Mouse (Mus musculus): ENCODE results near the gene Cercam. TPM values are rescaled to one million over a fixed set of nuclear protein-coding genes. Genes with fewer than 3 reads are reported as not detected.
"Not testable (repeated sequence)": the region's sequence is repeated elsewhere in the genome, so short reads cannot be mapped to it uniquely, and the experiment has no call there.

Cercam gene
- total RNA-seq, 4 experiments from 2014 or later: 7.6 to 32.8 (median 18.4) TPM

DNA sequence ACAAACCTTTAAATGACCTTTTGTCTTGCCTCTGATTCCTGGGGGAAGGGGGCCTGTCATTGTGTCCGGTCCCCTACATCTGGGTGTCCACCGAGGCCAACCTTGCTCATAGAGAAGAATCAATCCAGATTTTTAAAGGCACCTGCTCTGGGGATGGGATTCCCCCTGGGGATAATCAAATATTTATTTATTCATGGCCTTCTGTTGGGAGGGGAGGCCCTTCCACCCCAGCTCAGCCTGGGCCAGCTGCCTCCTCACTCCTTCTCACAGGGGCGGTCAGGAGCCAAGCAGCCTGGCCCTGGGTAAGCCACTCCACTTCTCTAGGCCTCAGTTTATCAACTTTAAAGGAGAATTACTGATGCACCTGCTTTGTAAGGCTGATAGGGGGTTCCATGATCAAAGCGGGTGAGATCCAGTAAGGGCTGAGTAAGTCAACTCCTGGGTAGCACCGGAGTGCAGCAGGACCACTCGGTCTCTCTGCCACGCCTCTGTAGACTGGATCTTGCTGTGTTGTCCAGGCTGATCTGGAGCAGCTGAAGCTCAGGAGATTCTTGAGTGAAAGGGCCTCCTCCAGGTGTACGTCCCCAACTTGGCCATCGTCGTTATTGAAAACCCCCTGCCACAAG is 13.3 kb upstream of the Cercam start:
- no peak for DNase-seq

DNA sequence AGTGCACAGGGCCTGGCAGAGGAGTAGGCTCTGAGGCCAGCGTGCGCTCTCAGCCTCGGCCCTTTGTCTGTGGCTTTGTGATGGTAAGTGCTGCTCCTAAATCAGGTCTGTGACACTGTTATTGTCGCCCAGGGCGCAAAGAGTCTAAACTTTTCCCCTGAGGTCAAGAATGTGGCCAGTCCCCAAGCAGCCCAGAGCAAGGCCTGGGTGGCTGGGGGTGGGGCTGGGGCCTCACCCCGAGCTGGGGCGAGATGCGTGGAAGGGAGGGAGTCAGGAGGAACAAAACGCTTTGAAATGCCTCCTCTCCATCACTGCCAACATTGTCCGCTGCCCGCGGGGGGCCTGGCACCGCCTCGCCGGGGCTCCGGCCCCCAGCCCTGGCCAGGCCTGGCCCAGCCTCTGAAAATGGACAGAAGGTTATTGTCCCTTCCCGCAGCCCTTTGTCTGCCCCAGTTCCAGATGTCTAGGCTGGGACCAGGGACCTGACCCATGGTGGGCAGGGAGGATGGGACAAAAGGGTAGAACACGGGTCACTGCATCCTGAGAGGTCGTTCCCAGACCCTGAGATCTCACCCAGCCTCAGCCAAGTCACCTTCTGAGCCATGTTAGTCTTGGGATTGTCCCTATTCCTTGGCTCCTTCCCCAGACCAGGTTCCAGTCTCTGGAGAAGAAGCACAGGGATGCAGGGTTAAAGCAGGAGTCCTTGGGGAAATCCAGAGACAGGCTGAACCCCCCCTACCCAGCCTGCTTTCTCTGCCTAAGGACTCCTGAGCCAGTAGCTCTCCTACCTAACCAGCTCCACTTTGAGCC is 12.3 kb upstream of the Cercam start:
- no peak for DNase-seq

DNA sequence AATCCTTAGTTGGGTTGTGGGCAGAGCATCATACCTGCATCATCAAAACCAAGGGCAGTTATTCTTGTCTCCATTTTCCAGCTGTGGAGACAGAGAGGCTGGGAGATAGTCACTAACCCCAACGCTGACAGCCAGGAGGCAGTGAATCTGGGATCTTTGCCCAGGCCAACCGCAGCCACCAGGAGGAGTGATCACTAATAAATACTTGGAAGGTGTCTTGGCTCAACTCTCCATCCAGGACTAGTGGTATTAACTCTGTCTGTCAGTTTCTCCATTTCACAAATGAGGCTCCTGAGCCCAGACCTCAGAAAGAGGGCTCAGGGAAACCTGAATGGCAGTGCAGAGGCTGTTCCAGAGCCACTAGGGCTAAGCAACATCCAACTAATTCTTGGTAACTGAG is 11.6 kb upstream of the Cercam start:
- no peak for DNase-seq

DNA sequence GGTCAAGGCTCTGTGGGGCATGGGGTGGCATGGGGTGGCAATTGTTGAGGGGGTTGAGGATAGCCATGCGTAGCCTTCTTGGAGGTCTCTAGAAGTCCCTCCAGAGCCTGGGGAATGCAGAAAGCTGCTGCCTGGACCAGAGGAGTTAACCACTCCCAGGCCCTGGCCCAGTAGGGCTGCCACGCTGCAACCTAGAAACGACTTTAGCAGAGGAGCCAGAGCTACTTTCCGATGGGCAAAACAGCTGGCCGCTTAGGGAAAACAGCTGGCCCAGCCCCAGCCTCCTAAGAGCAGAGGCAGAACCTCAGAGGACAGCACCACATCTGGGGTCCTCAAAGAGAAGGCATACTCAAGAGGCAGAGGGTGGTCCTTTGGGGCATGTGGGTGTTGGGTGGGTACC is 11.0 kb upstream of the Cercam start:
- no peak for DNase-seq

DNA sequence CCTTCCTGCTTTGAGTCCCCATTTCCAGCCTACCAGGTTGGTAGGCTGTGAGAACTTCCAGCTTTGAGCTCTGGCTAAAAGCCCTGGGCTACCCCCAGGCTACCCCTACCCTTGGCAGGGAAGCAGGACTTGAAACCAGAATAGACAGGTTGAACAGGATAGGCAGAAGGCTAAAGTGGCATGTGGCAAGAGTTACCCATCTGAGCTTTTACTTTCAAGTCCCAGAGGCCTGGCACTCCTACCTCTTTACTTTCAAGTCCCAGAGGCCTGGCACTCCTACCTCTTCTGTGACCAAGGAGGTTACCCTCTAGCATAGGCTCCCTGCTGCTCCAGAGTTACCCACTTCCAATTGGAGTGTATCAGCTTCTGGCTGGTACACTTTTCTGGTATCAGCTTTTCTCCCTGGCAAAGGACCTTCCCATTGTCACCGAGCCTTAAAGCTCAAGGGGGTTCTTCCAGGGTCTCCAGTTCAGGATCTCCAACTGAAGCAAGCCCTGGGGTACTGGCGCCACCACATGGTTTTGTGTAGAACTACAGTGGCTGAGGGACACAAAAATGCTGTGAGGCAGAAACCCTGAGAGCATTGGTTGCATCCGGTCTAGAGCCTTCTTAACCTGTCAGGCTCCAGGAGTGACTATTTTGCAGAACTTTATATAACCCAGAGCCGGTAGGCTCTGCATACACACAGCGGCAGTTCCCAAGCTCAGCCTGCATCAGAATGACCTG is 10.1 kb upstream of the Cercam start:
- no peak for DNase-seq

DNA sequence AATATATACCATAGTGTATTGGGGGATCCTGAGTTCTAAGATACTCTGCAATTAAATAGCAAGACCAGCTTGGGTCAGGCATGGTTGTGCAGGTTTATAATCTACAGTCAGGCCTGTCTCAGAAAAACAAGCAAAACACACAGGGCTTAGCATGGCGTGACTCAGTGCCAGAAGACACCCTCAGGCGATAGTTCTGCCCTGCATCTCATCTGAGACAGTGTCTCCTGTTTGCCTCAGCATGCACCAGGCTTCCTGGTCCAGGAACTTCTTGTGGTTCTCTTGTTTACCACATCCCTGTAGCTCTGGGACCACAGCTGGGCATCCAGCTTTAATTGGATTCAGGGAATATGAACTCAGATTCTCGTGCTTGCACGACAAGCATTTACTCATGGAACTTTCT is 3.8 kb upstream of the Cercam start:
- DNase-seq: no peak

DNA sequence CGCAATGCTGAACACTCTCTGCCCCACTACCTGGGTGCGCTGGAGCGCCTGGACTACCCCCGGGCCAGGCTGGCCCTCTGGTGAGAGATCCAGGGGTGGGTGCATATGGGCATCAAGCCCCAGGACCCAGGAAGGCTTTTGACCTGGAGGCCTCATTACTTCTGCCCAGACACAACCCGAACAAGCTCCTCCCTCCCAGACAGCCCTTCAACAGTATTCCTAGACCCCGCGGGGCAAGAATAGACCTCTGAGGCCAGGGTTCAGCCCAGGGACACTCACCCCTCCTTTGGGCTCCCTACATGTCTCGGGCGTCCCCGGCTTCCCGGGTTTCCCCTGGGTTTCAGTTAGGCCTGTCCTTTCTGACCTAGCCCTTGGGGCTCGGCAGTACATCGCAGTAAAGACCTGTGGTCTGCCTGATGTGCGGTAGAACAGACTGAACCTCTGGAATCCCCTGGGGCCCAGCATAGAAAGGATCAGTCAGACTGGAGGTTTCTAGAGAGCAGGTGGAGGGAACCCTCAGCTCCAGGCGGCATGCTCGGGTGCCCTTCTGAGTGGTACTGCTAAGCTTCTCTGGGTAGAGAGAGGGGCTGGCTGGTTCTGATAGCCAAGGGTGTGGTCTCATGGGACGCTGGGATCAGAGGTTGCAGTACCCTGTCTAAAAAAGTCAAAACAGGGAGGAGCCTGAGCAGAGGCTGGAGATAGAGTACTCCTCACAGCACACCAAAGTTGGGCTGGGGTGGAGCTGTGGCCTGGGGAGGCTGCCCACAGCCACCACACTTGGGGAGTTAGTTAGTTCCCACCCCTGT is 885 bp downstream of the Cercam start:
- DNase-seq: no peak

DNA sequence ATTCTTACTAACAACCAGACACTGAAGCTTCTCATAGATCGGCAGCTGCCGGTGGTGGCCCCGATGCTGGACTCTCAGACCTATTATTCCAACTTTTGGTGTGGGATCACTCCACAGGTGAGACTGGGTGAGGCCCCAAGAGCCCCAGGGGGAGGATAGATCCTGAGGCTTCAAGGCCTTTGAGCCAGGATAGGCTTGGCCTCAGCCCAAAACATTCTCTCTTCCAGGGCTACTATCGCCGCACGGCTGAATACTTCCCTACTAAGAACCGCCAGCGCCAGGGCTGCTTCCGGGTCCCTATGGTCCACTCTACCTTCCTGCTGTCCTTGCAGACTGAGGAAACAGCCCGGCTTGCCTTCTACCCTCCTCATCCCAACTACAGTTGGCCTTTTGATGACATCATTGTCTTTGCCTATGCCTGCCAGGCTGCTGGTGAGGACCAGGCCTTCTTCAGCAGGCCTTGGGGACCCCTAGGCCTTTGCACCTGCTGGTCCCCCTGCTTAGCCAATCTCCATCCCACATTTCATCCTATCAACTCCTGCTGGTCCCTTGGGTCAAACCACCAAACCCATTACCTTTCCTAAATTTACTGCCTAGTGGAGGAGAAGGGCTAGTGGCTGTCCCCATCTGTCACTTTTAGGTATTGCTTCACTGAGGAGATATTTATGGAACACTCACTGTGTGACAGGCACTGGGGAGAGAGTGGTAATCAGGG is 3.8 kb downstream of the Cercam start:
- no peak for DNase-seq

DNA sequence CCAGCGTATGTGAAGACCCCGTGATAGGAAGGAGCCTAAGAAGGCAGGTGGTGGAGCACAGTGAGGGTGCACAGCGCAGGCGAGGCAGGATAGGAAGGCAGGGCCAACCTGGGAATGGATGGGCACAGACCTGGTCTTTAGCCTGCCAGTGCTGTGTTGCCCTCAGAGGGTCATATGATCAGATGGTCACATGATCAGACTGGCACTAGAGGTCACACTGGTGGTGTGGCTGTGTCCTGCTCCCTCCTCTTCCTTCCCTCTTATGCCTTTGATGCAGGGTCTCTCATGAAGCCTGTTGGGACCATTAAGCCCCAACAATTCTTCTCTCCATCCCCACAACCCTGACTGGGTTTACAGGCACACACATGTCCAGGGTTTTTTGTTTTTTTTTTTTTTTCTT is 4.8 kb downstream of the Cercam start:
- no peak for DNase-seq

DNA sequence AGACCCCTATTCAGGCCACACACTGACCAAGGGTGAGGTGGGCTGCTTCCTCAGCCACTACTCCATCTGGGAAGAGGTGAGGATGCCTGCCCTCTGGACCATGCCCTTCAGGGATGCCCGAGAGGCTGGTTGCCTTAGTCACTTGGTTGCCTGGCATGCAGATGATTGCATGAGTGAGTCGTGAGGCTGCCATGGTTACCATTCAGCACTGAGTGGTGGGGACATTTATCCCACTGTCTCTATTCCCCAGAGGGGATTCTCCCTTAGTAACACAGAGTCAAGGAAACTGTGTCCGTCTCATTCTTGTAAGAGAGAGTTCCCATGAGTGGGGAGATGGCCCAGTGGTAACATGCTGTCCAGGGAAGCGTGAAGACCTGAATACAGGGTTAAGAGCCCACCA is 9.1 kb downstream of the Cercam start:
- no peak for DNase-seq

DNA sequence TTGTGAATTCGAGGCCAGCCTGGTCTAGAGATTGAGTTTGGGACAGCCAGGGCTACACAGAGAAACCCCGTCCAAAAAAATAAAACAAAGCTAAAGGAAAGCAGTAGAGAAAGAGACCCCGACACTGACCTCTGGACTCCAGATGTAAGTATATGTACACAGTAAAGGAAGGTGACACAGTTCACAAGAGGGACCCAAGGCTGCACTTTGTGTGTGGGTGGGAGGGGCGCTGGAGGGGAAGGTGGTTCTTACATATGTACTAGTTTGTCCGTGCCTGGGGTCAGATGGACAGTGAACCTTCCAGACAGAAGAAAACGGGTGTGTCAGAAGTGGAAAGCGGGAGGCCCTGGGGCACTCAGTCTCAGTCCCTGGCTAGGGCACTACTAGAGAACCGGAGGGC is 10.2 kb downstream of the Cercam start:
- DNase-seq: no peak

DNA sequence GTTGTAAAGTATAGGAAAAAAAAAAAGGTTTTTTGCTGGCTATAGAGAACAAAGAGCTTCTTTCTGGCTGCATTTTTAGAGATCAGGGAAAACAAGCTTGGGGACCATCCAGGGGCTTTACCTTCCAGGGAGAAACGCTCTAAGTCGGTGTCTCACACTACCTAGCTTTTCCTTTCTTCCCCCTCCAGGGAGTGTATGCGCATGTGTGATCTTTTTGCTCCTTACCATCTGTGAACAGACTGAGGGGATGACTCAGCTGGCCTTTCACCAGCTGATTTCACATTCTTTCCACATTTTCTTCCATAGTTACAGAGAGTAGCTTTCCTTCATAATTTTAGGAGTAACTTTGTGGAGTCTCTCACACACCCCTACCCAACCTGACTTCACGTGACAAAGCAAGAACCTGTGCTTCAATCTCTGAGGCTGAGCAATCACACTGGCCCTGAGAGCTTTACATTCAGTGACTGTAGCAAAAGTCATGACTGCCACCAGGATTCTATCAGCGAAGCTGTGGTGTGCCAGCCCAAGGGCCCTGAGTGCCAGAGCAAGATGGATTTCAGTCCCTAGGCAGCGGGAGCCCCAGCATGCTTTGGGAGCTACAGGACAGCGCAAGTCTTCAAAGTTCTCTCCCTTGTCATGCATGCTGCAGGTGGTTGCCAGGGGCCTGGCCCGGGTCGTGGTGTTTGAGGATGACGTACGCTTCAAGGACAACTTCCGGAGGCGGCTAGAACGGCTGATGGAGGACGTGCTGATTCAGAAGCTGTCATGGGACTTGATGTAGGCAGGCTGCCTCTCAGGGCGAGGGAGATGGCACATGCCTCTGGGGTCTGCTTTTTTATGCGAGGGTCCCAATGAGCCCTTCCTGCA is 11.2 kb downstream of the Cercam start:
- peak; percentile 84 for DNase-seq

DNA sequence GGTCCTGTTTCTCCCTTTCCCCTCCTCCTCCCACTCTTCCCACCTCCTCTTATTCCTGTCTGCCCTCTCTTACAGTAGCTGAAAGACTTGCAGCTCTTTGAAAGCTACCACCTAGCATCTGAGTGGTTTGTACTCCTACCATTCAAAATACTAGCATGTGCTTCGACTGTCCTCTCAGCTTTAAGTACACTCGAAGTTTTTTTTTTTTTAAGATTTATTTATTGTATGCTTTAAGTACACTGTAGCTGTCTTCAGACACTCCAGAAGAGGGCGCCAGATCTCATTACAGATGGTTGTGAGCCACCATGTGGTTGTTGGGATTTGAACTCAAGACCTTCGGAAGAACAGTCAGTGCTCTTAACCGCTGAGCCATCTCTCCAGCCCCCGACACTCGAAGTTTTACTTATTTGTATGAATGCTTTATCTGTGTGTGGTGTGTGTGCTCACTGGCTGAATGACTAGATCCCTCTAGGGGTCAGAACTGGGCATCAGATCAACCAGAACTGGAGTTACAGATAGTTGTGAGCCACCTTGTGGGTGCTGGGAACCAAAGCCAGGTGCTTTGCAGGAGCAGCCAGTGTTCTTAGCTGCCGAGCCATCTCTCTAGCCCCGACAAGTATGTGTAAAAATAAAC is 17.8 kb downstream of the Cercam start:
- not testable (repeated sequence) for DNase-seq

DNA sequence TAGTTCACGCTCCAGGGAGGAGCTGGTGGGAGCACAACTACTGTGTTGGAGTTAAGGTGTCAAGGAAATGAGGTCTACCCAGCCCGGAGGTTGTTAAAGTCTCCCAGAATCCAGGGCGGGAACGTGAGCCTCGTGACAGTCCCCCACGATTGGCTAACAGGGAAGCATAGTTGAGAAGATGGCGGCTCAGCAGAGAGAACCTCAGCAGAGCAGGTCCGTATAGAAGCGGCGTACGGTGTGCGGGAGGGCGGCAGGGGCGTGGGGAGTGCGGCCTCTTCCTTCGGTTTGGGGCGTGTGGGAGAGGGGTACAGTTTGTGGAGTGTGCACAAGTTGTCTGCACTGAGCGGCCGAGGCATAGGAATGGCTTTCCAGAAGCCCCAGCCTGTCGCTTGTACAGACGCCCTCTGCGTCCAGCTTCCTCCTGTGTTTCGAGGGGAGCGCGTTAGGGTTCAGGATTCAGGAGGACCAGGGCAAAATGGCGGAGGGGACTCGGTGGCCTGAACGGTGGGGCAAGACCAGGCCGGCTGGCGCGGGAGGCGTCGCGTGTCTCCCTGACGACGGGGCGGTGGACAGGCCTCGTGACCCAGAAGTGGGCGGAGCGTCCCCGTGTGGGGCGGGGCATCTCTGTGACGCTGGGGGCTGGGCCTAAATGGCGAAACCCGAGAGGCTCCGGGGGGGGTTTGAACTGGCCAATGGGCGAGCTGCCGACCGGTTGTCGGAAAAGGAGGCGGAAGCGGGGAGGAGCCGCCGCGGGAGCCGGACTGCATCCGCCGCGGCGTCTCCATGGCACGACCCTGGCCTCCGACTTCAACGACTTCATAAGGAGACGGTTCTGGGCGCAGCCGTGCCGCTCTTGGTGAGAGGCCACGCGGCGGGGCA is 20.3 kb downstream of the Cercam start, which contains the start of gene Odf2:
Gene Odf2 (plus strand): TSS at position 156 of the 879 bp plus-strand sequence.
- DNase-seq: peak; percentile 100

DNA sequence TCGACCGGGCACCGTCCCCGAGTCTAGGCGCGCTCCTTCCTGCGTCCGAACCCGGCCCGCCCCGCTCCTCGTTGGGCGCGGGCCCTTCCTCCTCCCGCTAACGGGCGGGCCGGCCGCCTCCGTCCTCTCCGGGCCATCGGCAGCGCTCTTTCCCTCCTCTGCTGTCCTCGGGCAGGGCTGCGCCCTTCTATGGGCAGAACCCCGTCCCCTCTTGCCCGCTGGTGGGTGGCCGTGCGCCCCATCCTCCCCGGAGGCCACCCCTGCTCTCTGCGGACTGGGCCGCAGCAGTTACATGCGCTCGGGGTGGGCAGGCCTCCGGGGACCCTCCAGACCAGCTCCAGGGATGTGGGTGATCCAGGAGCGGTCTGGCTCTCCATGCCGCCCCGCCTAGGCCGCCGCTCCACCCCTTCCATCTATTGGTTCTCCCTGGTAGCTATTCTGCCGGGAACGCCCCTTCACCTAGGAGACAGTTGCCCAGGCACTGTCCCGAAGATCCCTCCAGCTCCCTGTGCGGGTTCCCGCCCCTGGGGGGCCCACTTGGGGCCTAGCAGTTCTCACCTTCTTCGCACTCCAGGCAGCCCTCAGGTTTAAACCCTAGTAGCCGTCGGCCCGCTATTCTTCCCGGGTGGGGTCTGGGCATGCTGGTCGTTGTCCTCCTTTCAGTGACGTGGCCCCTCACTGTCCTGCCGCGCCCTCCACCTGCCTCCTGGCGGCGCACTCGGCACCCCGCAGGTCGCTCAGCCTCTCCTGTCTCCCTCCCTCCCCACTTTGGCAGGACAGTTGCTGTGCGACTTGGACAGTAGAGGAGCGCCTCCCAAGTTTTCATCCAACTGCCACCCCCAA is 21.2 kb downstream of the Cercam start:
- DNase-seq: peak; percentile 89

DNA sequence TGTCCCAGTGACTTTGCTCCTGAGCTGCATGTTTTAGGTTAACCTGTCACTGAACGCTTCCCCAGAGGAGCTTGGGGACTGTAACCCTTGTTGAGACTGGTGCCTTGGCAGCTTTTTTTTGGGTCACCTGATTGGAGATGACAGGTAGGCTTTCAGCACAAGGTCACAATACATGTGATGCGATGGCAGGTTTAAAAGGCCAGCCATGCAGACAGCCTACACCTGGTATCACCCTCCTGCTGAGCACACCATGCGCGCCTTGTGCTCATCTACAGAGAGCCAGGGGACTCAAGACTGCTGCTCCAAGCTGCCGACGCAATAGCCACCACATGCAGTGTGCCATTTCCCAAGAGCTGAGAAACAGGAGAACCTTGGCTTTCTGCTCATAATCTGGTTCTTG is 22.8 kb downstream of the Cercam start:
- DNase-seq: no peak

DNA sequence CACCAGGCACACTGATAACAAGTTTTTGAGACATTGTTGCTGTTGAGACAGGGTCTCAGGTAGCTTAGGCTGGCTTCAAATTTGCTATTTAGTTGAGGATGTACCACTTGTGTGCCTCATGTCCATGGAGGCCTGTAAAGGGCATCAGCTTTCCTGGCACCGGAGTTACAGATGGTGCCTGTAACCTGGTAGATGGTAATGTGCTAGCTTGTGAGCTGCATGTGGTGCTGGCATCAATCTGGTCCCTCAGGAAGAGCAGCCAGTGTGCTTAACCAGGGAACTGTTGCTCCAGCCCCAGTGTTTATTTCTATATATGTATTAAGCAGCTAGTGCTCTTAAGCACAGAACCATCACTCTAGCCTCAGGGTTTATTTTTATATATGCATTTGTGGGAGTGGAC is 27.1 kb downstream of the Cercam start:
- DNase-seq: no peak

DNA sequence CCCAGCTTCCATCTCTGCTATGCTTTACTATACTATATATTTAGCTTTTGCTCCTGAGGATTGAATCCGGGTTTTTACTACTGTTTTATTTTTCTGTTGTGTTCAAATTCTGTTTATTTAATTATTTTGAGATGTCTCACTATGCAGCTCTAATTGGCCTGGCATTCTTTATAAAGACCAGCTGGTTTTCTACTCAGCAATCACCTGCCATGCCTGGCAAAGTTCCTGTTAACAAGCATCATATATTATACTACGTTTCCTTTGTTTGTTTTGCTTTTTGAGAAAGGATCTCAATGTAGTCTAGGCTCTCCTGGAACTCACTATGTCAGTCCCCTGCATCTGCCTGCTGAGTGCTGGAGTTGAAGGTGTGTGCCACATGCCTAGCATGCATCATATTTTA is 28.4 kb downstream of the Cercam start:
- DNase-seq: no peak
